Comparison of ENCODE assay signal across 25 mouse cellular contexts in genomic region chr7:127671880-127672774, GRCm38 (mm10). TPM values are rescaled to one million over a fixed set of nuclear protein-coding genes. Genes with fewer than 3 reads are reported as not detected.
DNase-seq lines count a peak whose midpoint lies in the region; ATAC-seq lines count a peak whose summit lies in the region.
"Had no signal": no experiment of that assay in that cellular context is flagged by ENCODE, and none has a peak within 500 bp of the region (broad histone marks: within the 10 kb centered on the region; RNA-seq: fewer than 3 reads in every experiment).

No protein-coding gene starts in this region.

- H3K4me1 ChIP-seq in midbrain, embryonic 11.5 days (ENCODE audit: control insufficient read depth, insufficient read depth, low read length), result no peaks in the 10 kb centered on the region
- no peaks in the 10 kb centered on the region for H3K4me1 ChIP-seq in midbrain, embryonic 14.5 days (ENCODE audit: control insufficient read depth, insufficient read depth, low read length)
- peaks cover 8% of the 10 kb centered on the region; the same call in 1 of the 2 replicates for H3K4me1 ChIP-seq in liver, embryonic 13.5 days (replicated peaks)

- H3K27me3 ChIP-seq in midbrain, embryonic 11.5 days (ENCODE audit: control insufficient read depth, insufficient read depth, low read length), result no peaks in the 10 kb centered on the region
- no peaks in the 10 kb centered on the region for H3K27me3 ChIP-seq in midbrain, embryonic 14.5 days (ENCODE audit: control insufficient read depth, insufficient read depth, low read length)
- H3K27me3 ChIP-seq in liver, embryonic 13.5 days, result no peaks in the 10 kb centered on the region
- H3K27me3 ChIP-seq: embryonic facial prominence, embryonic 13.5 days; forebrain, embryonic 12.5 days; heart, embryonic 13.5 days; midbrain, embryonic 15.5 days; neural tube, embryonic 13.5 days had no signal

- ATAC-seq in midbrain, embryonic 11.5 days (ENCODE audit: low FRiP score), result no peak
- no peak for ATAC-seq in midbrain, embryonic 14.5 days (ENCODE audit: low FRiP score, low TSS enrichment)
- ATAC-seq in liver, embryonic 13.5 days (ENCODE audit: low read depth), result peak; percentile 64
- ATAC-seq: hindbrain, postnatal 0 days; midbrain, embryonic 15.5 days had no signal

- H3K27ac ChIP-seq in midbrain, embryonic 11.5 days (ENCODE audit: low read depth, low read length), result no peak overlapping the region
- H3K27ac ChIP-seq in midbrain, embryonic 14.5 days (replicated peaks; ENCODE audit: low read depth, low read length), result no peak overlapping the region
- H3K27ac ChIP-seq in liver, embryonic 13.5 days, result peak overlapping the region; percentile 66
- H3K27ac ChIP-seq: embryonic facial prominence, embryonic 13.5 days; forebrain, embryonic 12.5 days; heart, embryonic 13.5 days; hindbrain, postnatal 0 days; midbrain, embryonic 15.5 days; neural tube, embryonic 13.5 days had no signal

- H3K36me3 ChIP-seq in midbrain, embryonic 11.5 days (ENCODE audit: control insufficient read depth, insufficient read depth, low read length), result no peaks in the 10 kb centered on the region
- H3K36me3 ChIP-seq in midbrain, embryonic 14.5 days (ENCODE audit: control insufficient read depth, insufficient read depth, low read length), result 0 out of 2 replicates have a peak, but pooled peaks cover 4% of the 10 kb centered on the region
- H3K36me3 ChIP-seq in liver, embryonic 13.5 days, result no peaks in the 10 kb centered on the region

- no peaks in the 10 kb centered on the region for H3K9me3 ChIP-seq in midbrain, embryonic 11.5 days (ENCODE audit: control insufficient read depth, low read length)
- H3K9me3 ChIP-seq in midbrain, embryonic 14.5 days (ENCODE audit: control insufficient read depth, low read length), result no peaks in the 10 kb centered on the region
- no peaks in the 10 kb centered on the region for H3K9me3 ChIP-seq in liver, embryonic 13.5 days (replicated peaks)
- H3K9me3 ChIP-seq: embryonic facial prominence, embryonic 13.5 days; forebrain, embryonic 12.5 days; heart, embryonic 13.5 days; midbrain, embryonic 15.5 days; neural tube, embryonic 13.5 days had no signal

- DNase-seq in kidney, adult 11 months, result peak; percentile 36
- DNase-seq in kidney, postnatal 10 days, result no peak
- DNase-seq in midbrain, embryonic 11.5 days (ENCODE audit: low spot score, missing footprints), result peak; percentile 74
- DNase-seq in midbrain, embryonic 14.5 days, result no peak
- DNase-seq in liver, embryonic 13.5 days, result no peak
- peak; percentile 70 for DNase-seq in yolk sac, embryonic 10.5 days (ENCODE audit: low spot score)
- DNase-seq in cerebellum, adult 11 months, result no peak
- DNase-seq in natural killer cell, adult 2 months (ENCODE audit: low spot score in 2 of 2), result no peak
- DNase-seq: adrenal gland, postnatal 10 days; cerebellum, adult 2 months; cerebellum, postnatal 25 days; embryo, embryonic 11 days; heart, postnatal 14 days; lung, adult 2 months; retina, postnatal 1 day; right cerebral cortex, postnatal 25 days had no signal

- 83% methylated on average over 11 of the region's 11 CpGs for WGBS in midbrain, embryonic 11.5 days
- 87% methylated on average over 11 of the region's 11 CpGs for WGBS in midbrain, embryonic 14.5 days
- 60% methylated on average over 11 of the region's 11 CpGs for WGBS in liver, embryonic 13.5 days (ENCODE audit: insufficient replicate concordance)

- H3K4me2 ChIP-seq in midbrain, embryonic 11.5 days, result no peak overlapping the region
- H3K4me2 ChIP-seq in midbrain, embryonic 14.5 days (ENCODE audit: low read length), result no peak overlapping the region
- H3K4me2 ChIP-seq in liver, embryonic 13.5 days, result no peak overlapping the region
- H3K4me2 ChIP-seq: embryonic facial prominence, embryonic 13.5 days; forebrain, embryonic 12.5 days; heart, embryonic 13.5 days; midbrain, embryonic 15.5 days; neural tube, embryonic 13.5 days had no signal

- no peak overlapping the region for H3K4me3 ChIP-seq in midbrain, embryonic 11.5 days (ENCODE audit: low read depth, low read length)
- no peak overlapping the region for H3K4me3 ChIP-seq in midbrain, embryonic 14.5 days (replicated peaks; ENCODE audit: low read depth, low read length)
- no peak overlapping the region for H3K4me3 ChIP-seq in liver, embryonic 13.5 days (replicated peaks)
- H3K4me3 ChIP-seq: embryonic facial prominence, embryonic 13.5 days; erythroblast, embryonic 14.5 days; forebrain, embryonic 12.5 days; heart, embryonic 13.5 days; midbrain, embryonic 15.5 days; neural tube, embryonic 13.5 days had no signal

- H3K9ac ChIP-seq in midbrain, embryonic 11.5 days (ENCODE audit: low read length), result no peak overlapping the region
- no peak overlapping the region for H3K9ac ChIP-seq in midbrain, embryonic 14.5 days (replicated peaks; ENCODE audit: low read length)
- H3K9ac ChIP-seq in liver, embryonic 13.5 days, result no peak overlapping the region
- H3K9ac ChIP-seq: embryonic facial prominence, embryonic 13.5 days; forebrain, embryonic 12.5 days; heart, embryonic 13.5 days; midbrain, embryonic 15.5 days; neural tube, embryonic 13.5 days had no signal

RNA-seq across cellular contexts. Expression of gene Bcl7c, which starts 36.6 kb away (rescaled TPM):
- polyA plus RNA-seq in midbrain, embryonic 11.5 days (2014; fragmentation: Nextera tagmentation; extraction: Ambion mirVana), result 44.3 and 52.2 TPM in 2 replicates
- 47.2 and 54.0 TPM in 2 replicates for polyA plus RNA-seq in midbrain, embryonic 14.5 days (2014; fragmentation: Nextera tagmentation; extraction: Ambion mirVana)
- polyA plus RNA-seq in liver, embryonic 13.5 days (2015; fragmentation: Nextera tagmentation; extraction: Ambion mirVana), result 26.9 and 28.9 TPM in 2 replicates

RNA-seq across cellular contexts. Expression of gene Ctf1, which starts 40.4 kb away (rescaled TPM):
- polyA plus RNA-seq in midbrain, embryonic 11.5 days (2014; fragmentation: Nextera tagmentation; extraction: Ambion mirVana), result 4.0 and 4.6 TPM in 2 replicates
- 3.5 and 4.3 TPM in 2 replicates for polyA plus RNA-seq in midbrain, embryonic 14.5 days (2014; fragmentation: Nextera tagmentation; extraction: Ambion mirVana)
- polyA plus RNA-seq in liver, embryonic 13.5 days (2015; fragmentation: Nextera tagmentation; extraction: Ambion mirVana), result 1.8 and 2.2 TPM in 2 replicates

RNA-seq across cellular contexts. Expression of gene Zfp629, which starts 56.5 kb away (rescaled TPM):
- 32.1 and 34.4 TPM in 2 replicates for polyA plus RNA-seq in midbrain, embryonic 11.5 days (2014; fragmentation: Nextera tagmentation; extraction: Ambion mirVana)
- polyA plus RNA-seq in midbrain, embryonic 14.5 days (2014; fragmentation: Nextera tagmentation; extraction: Ambion mirVana), result 22.4 and 31.6 TPM in 2 replicates
- polyA plus RNA-seq in liver, embryonic 13.5 days (2015; fragmentation: Nextera tagmentation; extraction: Ambion mirVana), result 1.6 and 1.8 TPM in 2 replicates

RNA-seq across cellular contexts. Expression of gene Ctf2, which starts 59.8 kb away (rescaled TPM):
- 0.12 TPM in 1 of 2 replicates, not detected in the other for polyA plus RNA-seq in midbrain, embryonic 11.5 days (2014; fragmentation: Nextera tagmentation; extraction: Ambion mirVana)
- 0.12 and 0.16 TPM in 2 replicates for polyA plus RNA-seq in midbrain, embryonic 14.5 days (2014; fragmentation: Nextera tagmentation; extraction: Ambion mirVana)
- polyA plus RNA-seq in liver, embryonic 13.5 days (2015; fragmentation: Nextera tagmentation; extraction: Ambion mirVana), result 0.07 and 0.16 TPM in 2 replicates
- polyA plus RNA-seq: cerebellum, adult 2 months; heart, embryonic 13.5 days; hindbrain, postnatal 0 days; lung, adult 2 months; neural tube, embryonic 13.5 days; spleen, adult 2 months; testis, adult 2 months had no signal

Comparison
In these comparisons a context has a peak if more than half of its experiments do, and no peak if none do; other contexts are left out.
1. DNase-seq: peak in kidney, adult 11 months (single experiment), midbrain, embryonic 11.5 days (single experiment) and yolk sac, embryonic 10.5 days (single experiment); none in kidney, postnatal 10 days (single experiment), midbrain, embryonic 14.5 days (single experiment), liver, embryonic 13.5 days (single experiment), cerebellum, adult 11 months (single experiment) and natural killer cell, adult 2 months (0 of 2).